In the genomic region with DNA sequence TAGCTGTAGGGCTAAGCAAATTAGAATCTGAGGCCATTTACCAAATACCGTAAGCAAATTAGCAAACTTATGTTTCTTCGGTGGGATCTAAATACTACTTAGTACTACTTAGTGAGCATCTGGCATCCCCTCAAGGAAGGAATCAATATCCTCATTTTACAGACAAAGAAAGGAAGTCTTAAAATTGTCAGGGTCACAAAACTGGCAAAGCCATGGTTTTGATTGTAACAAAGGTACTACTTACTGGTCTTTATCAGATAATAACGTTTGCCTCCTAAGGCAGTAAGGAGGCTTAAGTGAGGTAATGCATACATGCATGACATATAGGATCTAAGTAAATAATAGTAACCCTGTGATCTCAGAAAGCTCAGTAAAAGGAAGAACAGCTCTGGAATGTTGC, we compare ENCODE assay signal across 8 mouse cellular contexts. TPM values are rescaled to one million over a fixed set of nuclear protein-coding genes. Genes with fewer than 3 reads are reported as not detected.
A peak's percentile ranks its signal among the peaks of the same experiment; 100 is the strongest.
DNase-seq lines count a peak whose midpoint lies in the region; ATAC-seq and TF ChIP-seq lines count a peak whose summit lies in the region.

No protein-coding gene starts in this region.

- no peaks in the 10 kb centered on the region for H3K9me3 ChIP-seq in hindbrain, embryonic 10.5 days
- H3K9me3 ChIP-seq in liver, postnatal 0 days (ENCODE audit: low read length) = no peaks in the 10 kb centered on the region

- no peak for ATAC-seq in liver, postnatal 0 days

- no peak for TF ChIP-seq EP300 in liver, postnatal 0 days (IDR thresholded peaks at IDR 0.05; ENCODE audit: low read depth)

- H3K4me2 ChIP-seq in liver, postnatal 0 days (ENCODE audit: low read depth, low read length) = peak overlapping the region; percentile 97

- intact Hi-C loops in gastrocnemius, adult 2 months (cut with DNase I) = no loop called here

- H3ac ChIP-seq in C2C12 (ENCODE audit: control insufficient read depth, insufficient read length, low read depth) = no peak overlapping the region

- H3K4me1 ChIP-seq in hindbrain, embryonic 10.5 days (replicated peaks) = peaks cover 42% of the 10 kb centered on the region
- H3K4me1 ChIP-seq in liver, postnatal 0 days (ENCODE audit: insufficient read depth) = peaks cover 19% of the 10 kb centered on the region

- H3K4me3 ChIP-seq in gastrocnemius, adult 2 months = peak overlapping the region; percentile 95
- peak overlapping the region; percentile 98 for H3K4me3 ChIP-seq in C2C12 (ENCODE audit: insufficient read depth, poor library complexity, severe bottlenecking)
- H3K4me3 ChIP-seq in hindbrain, embryonic 10.5 days = peak overlapping the region; percentile 97
- peak overlapping the region; percentile 97 for H3K4me3 ChIP-seq in liver, postnatal 0 days (ENCODE audit: low read depth, low read length)

- H3K27me3 ChIP-seq in C2C12 (ENCODE audit: control insufficient read depth, insufficient read depth, insufficient read length) = no peaks in the 10 kb centered on the region
- no peaks in the 10 kb centered on the region for H3K27me3 ChIP-seq in hindbrain, embryonic 10.5 days (ENCODE audit: insufficient read depth, poor library complexity, severe bottlenecking)
- H3K27me3 ChIP-seq in liver, postnatal 0 days (ENCODE audit: insufficient read depth, low read length) = no peaks in the 10 kb centered on the region

- DNase-seq in gastrocnemius, adult 2 months = no peak
- DNase-seq in gastrocnemius, adult 8-10 months (ENCODE audit: low spot score in 2 of 2) = no peak
- DNase-seq in hindbrain, embryonic 10.5 days (ENCODE audit: low spot score) = no peak
- no peak for DNase-seq in liver, postnatal 0 days
- DNase-seq in adrenal gland, postnatal 25 days = no peak
- no peak for DNase-seq in right cerebral cortex, postnatal 25 days
- no peak for DNase-seq in adrenal gland, adult 18-20 months (ENCODE audit: low spot score in 2 of 2)

- peaks cover 52% of the 10 kb centered on the region for H3K79me2 ChIP-seq in C2C12 (ENCODE audit: control insufficient read depth, insufficient read depth)

- WGBS in hindbrain, embryonic 10.5 days = 69% methylated on average over 3 of the region's 3 CpGs
- 43% methylated on average over 3 of the region's 3 CpGs for WGBS in liver, postnatal 0 days (ENCODE audit: insufficient replicate concordance)

- H3K79me3 ChIP-seq in C2C12 (ENCODE audit: low read depth) = peaks cover 39% of the 10 kb centered on the region

- H3K27ac ChIP-seq in gastrocnemius, adult 2 months = peak overlapping the region; percentile 98
- H3K27ac ChIP-seq in hindbrain, embryonic 10.5 days = peak overlapping the region; percentile 97
- H3K27ac ChIP-seq in liver, postnatal 0 days (ENCODE audit: low read depth) = no peak overlapping the region

- peak overlapping the region; percentile 96; the same call in 1 of the 2 replicates for H3K9ac ChIP-seq in liver, postnatal 0 days (replicated peaks)

- no peak for TF ChIP-seq CTCF in gastrocnemius, adult 2 months (IDR thresholded peaks at IDR 0.05)
- TF ChIP-seq CTCF in C2C12 (IDR thresholded peaks at IDR 0.05; ENCODE audit: control insufficient read depth, insufficient read depth, insufficient read length) = no peak
- TF ChIP-seq CTCF in liver, postnatal 0 days (IDR thresholded peaks at IDR 0.05; ENCODE audit: low read depth) = no peak

- peaks cover 27% of the 10 kb centered on the region for H3K36me3 ChIP-seq in C2C12 (ENCODE audit: control insufficient read depth, insufficient read depth)
- peaks cover 26% of the 10 kb centered on the region for H3K36me3 ChIP-seq in hindbrain, embryonic 10.5 days
- H3K36me3 ChIP-seq in liver, postnatal 0 days (replicated peaks; ENCODE audit: insufficient read depth, low read length) = peaks cover 9% of the 10 kb centered on the region

TF ChIP-seq in C2C12, 6 proteins besides CTCF, POLR2A, EP300 and RAD21:
- no peak for TF ChIP-seq CEBPB (IDR thresholded peaks at IDR 0.05; ENCODE audit: low read depth)
- no peak for TF ChIP-seq MAX (IDR thresholded peaks at IDR 0.05)
- no peak for TF ChIP-seq FOSL1 (IDR thresholded peaks at IDR 0.05; ENCODE audit: insufficient read depth, low read length, poor library complexity, severe bottlenecking)
- no peak for TF ChIP-seq MYOD1 (IDR thresholded peaks at IDR 0.05; ENCODE audit: control insufficient read depth, insufficient read length, low read depth)
- no peak for TF ChIP-seq MYOG (IDR thresholded peaks at IDR 0.05; ENCODE audit: control insufficient read depth, extremely low read depth, insufficient read length)
- TF ChIP-seq USF1 (IDR thresholded peaks at IDR 0.05; ENCODE audit: low read depth) = no peak

RNA-seq across cellular contexts. Expression of gene Lsm12, which starts 0.6 kb away (rescaled TPM):
- total RNA-seq in gastrocnemius, adult 2 months (2021) = 100 to 1,000 TPM in 1 of 2 experiments, 10 to 100 TPM in 1; 95.3 to 106 TPM
- total RNA-seq in gastrocnemius, adult 8-10 months (2022) = 100 to 1,000 TPM; 108 to 127 (median 111) TPM
- 43.0 TPM for polyA plus RNA-seq in C2C12 (2012; fragmentation: generic; extraction: Trizol)
- 119 and 148 TPM in 2 replicates for polyA plus RNA-seq in hindbrain, embryonic 10.5 days (2016; fragmentation: Nextera tagmentation; extraction: Ambion mirVana)
- polyA plus RNA-seq in liver, postnatal 0 days (2015; fragmentation: Nextera tagmentation; extraction: Ambion mirVana) = 52.2 and 55.0 TPM in 2 replicates
- total RNA-seq in adrenal gland, postnatal 25 days (2021) = 72.6 and 92.6 TPM in 2 replicates
- 100 to 1,000 TPM in 1 of 2 experiments, 10 to 100 TPM in 1; 83.9 to 102 TPM for total RNA-seq in adrenal gland, adult 18-20 months (2021)

RNA-seq across cellular contexts. Expression of gene G6pc3, which starts 3.7 kb away (rescaled TPM):
- 10 to 100 TPM; 50.3 to 53.0 TPM for total RNA-seq in gastrocnemius, adult 2 months (2021)
- total RNA-seq in gastrocnemius, adult 8-10 months (2022) = 10 to 100 TPM; 61.5 to 73.2 (median 63.8) TPM
- polyA plus RNA-seq in C2C12 (2012; fragmentation: generic; extraction: Trizol) = 40.4 TPM
- polyA plus RNA-seq in hindbrain, embryonic 10.5 days (2016; fragmentation: Nextera tagmentation; extraction: Ambion mirVana) = 32.3 and 37.8 TPM in 2 replicates
- 6.7 and 6.8 TPM in 2 replicates for polyA plus RNA-seq in liver, postnatal 0 days (2015; fragmentation: Nextera tagmentation; extraction: Ambion mirVana)
- total RNA-seq in adrenal gland, postnatal 25 days (2021) = 132 and 143 TPM in 2 replicates
- 100 to 1,000 TPM; 121 to 128 TPM for total RNA-seq in adrenal gland, adult 18-20 months (2021)

RNA-seq across cellular contexts. Expression of gene Tmem101, which starts 29.5 kb away (rescaled TPM):
- 10 to 100 TPM in 1 of 2 experiments, 1 to 10 TPM in 1; 9.8 to 10.2 TPM for total RNA-seq in gastrocnemius, adult 2 months (2021)
- total RNA-seq in gastrocnemius, adult 8-10 months (2022) = 10 to 100 TPM in 2 of 4 experiments, 1 to 10 TPM in 2; 8.9 to 10.5 (median 9.9) TPM
- polyA plus RNA-seq in C2C12 (2012; fragmentation: generic; extraction: Trizol) = 25.1 TPM
- 36.1 and 41.2 TPM in 2 replicates for polyA plus RNA-seq in hindbrain, embryonic 10.5 days (2016; fragmentation: Nextera tagmentation; extraction: Ambion mirVana)
- polyA plus RNA-seq in liver, postnatal 0 days (2015; fragmentation: Nextera tagmentation; extraction: Ambion mirVana) = 5.8 and 6.4 TPM in 2 replicates
- total RNA-seq in adrenal gland, postnatal 25 days (2021) = 14.2 and 22.1 TPM in 2 replicates
- total RNA-seq in adrenal gland, adult 18-20 months (2021) = 10 to 100 TPM; 12.0 to 13.6 TPM

RNA-seq across cellular contexts. Expression of gene Nags, which starts 40.4 kb away (rescaled TPM):
- not detected for total RNA-seq in gastrocnemius, adult 2 months (2021)
- total RNA-seq in gastrocnemius, adult 8-10 months (2022) = not detected
- not detected for polyA plus RNA-seq in C2C12 (2012; fragmentation: generic; extraction: Trizol)
- 0.10 TPM in 1 of 2 replicates, not detected in the other for polyA plus RNA-seq in hindbrain, embryonic 10.5 days (2016; fragmentation: Nextera tagmentation; extraction: Ambion mirVana)
- polyA plus RNA-seq in liver, postnatal 0 days (2015; fragmentation: Nextera tagmentation; extraction: Ambion mirVana) = 18.5 and 25.1 TPM in 2 replicates
- 0.27 and 1.3 TPM in 2 replicates for total RNA-seq in adrenal gland, postnatal 25 days (2021)
- under 1 TPM in 1 of 2 experiments, not detected in 1; 0.77 TPM for total RNA-seq in adrenal gland, adult 18-20 months (2021)

RNA-seq across cellular contexts. Expression of gene Hdac5, which starts 44.3 kb away (rescaled TPM):
- 10 to 100 TPM; 78.3 to 78.7 TPM for total RNA-seq in gastrocnemius, adult 2 months (2021)
- 10 to 100 TPM; 77.5 to 86.2 (median 83.2) TPM for total RNA-seq in gastrocnemius, adult 8-10 months (2022)
- 74.9 TPM for polyA plus RNA-seq in C2C12 (2012; fragmentation: generic; extraction: Trizol)
- polyA plus RNA-seq in hindbrain, embryonic 10.5 days (2016; fragmentation: Nextera tagmentation; extraction: Ambion mirVana) = 70.3 and 101 TPM in 2 replicates
- 17.7 and 17.8 TPM in 2 replicates for polyA plus RNA-seq in liver, postnatal 0 days (2015; fragmentation: Nextera tagmentation; extraction: Ambion mirVana)
- total RNA-seq in adrenal gland, postnatal 25 days (2021) = 79.9 and 117 TPM in 2 replicates
- total RNA-seq in adrenal gland, adult 18-20 months (2021) = 100 to 1,000 TPM in 1 of 2 experiments, 10 to 100 TPM in 1; 79.1 to 115 TPM
